Mouse (Mus musculus): ENCODE data around the gene Rcor2. TPM values are rescaled to one million over a fixed set of nuclear protein-coding genes. Genes with fewer than 3 reads are reported as not detected.

Rcor2 gene
- polyA plus RNA-seq, 1 experiment from 2014 or later, result 14.8 TPM

DNA sequence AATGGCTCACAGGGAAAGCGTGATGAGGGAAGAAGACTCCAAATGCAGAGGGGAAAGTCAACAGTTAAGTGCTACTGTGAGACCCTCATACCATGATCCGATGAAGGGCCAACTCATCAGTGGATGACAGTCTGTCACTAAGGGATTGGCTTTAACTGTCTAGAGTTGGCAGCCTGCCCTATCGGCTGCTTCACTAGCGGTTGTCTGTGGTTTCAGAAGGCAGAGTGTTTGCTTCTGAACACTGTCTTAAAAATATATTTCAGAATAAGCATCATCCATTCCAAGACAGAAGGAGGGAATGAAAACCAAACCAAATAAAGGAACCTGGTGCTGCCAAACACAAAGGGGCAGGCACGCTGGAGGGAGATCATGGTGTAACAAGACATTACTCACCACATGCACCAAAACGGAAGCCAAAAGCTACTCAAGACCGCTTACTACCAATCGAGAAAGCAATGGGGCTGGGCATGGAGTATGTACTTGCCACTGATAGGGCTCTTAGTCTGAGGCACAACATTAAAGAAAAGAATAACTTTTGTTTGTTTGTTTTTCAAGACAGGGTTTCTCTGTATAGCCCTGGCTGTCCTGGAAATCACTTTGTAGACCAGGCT lies 48.0 kb downstream of the Rcor2 start:
- H3K27ac ChIP-seq (replicated peaks), result peak overlapping the region; percentile 39

DNA sequence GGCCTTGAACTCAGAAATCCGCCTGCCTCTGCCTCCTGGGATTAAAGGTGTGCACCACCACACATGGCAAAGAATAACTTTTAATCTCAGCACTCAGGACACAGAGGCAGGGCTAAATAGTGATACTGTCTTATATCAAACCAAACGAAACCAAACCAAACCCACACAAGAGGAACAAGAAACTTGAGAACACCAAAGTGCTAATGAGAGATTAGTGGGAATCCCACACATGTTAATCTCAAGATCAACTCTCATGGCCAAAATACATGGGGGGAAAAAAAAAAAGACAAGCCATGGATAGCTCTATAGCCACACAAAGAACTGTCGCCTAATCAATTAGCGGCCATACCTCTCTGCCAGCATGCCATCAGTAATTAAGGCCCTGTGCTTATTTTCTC lies 48.5 kb downstream of the Rcor2 start:
- Histone ChIP-seq H3K36me3 (no peaks in the 10 kb centered on the region), H3K4me1 (peaks cover 41% of the 10 kb centered on the region), H3K4me2 (no peak overlapping the region), H3K4me3 (replicated peaks) (no peak overlapping the region), H3K9me3 (replicated peaks) (no peaks in the 10 kb centered on the region), H3K27me3 (replicated peaks) (no peaks in the 10 kb centered on the region), H3K9ac (replicated peaks) (no peak overlapping the region), H3K27ac (replicated peaks) (no peak overlapping the region)
- 81% methylated on average over 4 of the region's 4 CpGs for WGBS
- no peak for ATAC-seq (ENCODE audit: low FRiP score)

More for the DNA sequence above, 48.0 kb downstream of the Rcor2 start:
- Histone ChIP-seq H3K27me3 (replicated peaks) (no peaks in the 10 kb centered on the region), H3K4me1 (peaks cover 46% of the 10 kb centered on the region), H3K4me3 (replicated peaks) (no peak overlapping the region), H3K36me3 (no peaks in the 10 kb centered on the region), H3K4me2 (no peak overlapping the region), H3K9ac (replicated peaks) (no peak overlapping the region), H3K9me3 (replicated peaks) (no peaks in the 10 kb centered on the region)
- ATAC-seq (ENCODE audit: low FRiP score), result no peak
- WGBS, result 64% methylated on average over 8 of the region's 8 CpGs

DNA sequence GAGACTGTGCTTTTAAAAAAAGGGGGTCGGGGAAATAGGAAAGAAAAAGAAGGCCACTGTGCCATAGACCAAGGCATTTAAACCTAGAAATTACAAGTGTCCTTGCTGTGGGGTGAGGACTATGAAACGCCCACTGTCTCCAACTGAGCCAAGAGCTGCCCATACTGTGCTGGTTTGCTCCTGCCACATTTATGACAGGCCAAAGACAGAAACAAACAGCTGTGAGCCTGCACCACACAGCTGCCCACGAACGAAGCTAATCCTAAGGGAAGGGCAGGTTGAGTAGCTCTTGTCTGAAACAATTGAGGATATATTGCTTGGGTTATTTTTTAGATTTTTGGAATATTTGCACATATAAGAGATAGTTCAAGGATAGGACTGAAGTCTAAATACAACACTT lies 49.7 kb downstream of the Rcor2 start:
- WGBS, result 77% methylated on average over 4 of the region's 4 CpGs
- Histone ChIP-seq H3K9ac (replicated peaks) (no peak overlapping the region), H3K9me3 (replicated peaks) (no peaks in the 10 kb centered on the region), H3K36me3 (no peaks in the 10 kb centered on the region), H3K27me3 (replicated peaks) (no peaks in the 10 kb centered on the region), H3K27ac (replicated peaks) (no peak overlapping the region), H3K4me2 (no peak overlapping the region), H3K4me1 (peaks cover 34% of the 10 kb centered on the region; the same call in 1 of the 2 replicates), H3K4me3 (replicated peaks) (no peak overlapping the region)
- no peak for ATAC-seq (ENCODE audit: low FRiP score)

GRCm38 (mm10) chr19:7317716-7318115 lies 50.6 kb downstream of the Rcor2 start:
- no peak overlapping the region for H3K4me3 ChIP-seq (replicated peaks)
- H3K9me3 ChIP-seq (replicated peaks), result no peaks in the 10 kb centered on the region
- H3K27me3 ChIP-seq (replicated peaks), result no peaks in the 10 kb centered on the region
- no peaks in the 10 kb centered on the region for H3K36me3 ChIP-seq
- no peak overlapping the region for H3K4me2 ChIP-seq
- ATAC-seq (ENCODE audit: low FRiP score), result no peak
- WGBS, result 89% methylated on average over 4 of the region's 4 CpGs
- H3K4me1 ChIP-seq, result peaks cover 27% of the 10 kb centered on the region; the same call in 1 of the 2 replicates
- no peak overlapping the region for H3K27ac ChIP-seq (replicated peaks)
- H3K9ac ChIP-seq (replicated peaks), result no peak overlapping the region

- no peaks in the 10 kb centered on the region for H3K27me3 ChIP-seq (replicated peaks)
- H3K9me3 ChIP-seq (replicated peaks), result no peaks in the 10 kb centered on the region
- H3K4me2 ChIP-seq, result no peak overlapping the region
- WGBS, result 65% methylated on average over 2 of the region's 2 CpGs
- ATAC-seq (ENCODE audit: low FRiP score), result no peak
- peaks cover 18% of the 10 kb centered on the region; the same call in 1 of the 2 replicates for H3K4me1 ChIP-seq
- H3K4me3 ChIP-seq (replicated peaks), result no peak overlapping the region
- no peak overlapping the region for H3K9ac ChIP-seq (replicated peaks)
- no peak overlapping the region for H3K27ac ChIP-seq (replicated peaks)
- H3K36me3 ChIP-seq, result no peaks in the 10 kb centered on the region
Measured at GRCm38 (mm10) chr19:7320181-7320580, 53.1 kb downstream of the Rcor2 start.

DNA sequence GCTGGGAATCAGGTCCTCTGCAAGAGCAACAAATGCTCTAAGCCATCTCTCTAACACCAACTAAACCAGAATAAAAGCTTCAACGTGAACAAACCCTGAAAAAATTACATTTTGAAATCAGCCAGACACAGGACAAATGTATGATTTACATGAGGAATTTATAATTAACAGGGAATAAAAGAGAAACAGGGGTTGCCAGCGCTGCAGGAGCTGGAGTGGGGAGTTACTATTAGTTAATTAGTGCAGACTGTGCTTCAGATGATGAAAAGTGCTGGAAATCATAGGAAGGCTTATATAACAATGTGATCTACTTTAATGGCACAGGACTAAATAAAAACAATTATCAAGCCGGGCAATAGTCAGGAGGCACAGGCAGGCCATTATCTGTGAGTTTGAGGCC lies 54.3 kb downstream of the Rcor2 start:
- ATAC-seq (ENCODE audit: low FRiP score), result no peak
- Histone ChIP-seq H3K36me3 (no peaks in the 10 kb centered on the region; the same call in 1 of the 2 replicates), H3K4me1 (0 out of 2 replicates have a peak, but pooled peaks cover 8% of the 10 kb centered on the region), H3K4me2 (no peak overlapping the region), H3K4me3 (replicated peaks) (no peak overlapping the region), H3K27me3 (replicated peaks) (no peaks in the 10 kb centered on the region), H3K9ac (replicated peaks) (no peak overlapping the region), H3K9me3 (replicated peaks) (no peaks in the 10 kb centered on the region), H3K27ac (replicated peaks) (no peak overlapping the region)
- WGBS, result 76% methylated on average over 3 of the region's 3 CpGs

Other genes starting within 250 kb of the Rcor2 start
- 4.6 and 19.6 TPM in 2 replicates for gene Fermt3, start 247.9 kb upstream of the Rcor2 start, polyA plus RNA-seq (2015; fragmentation: Nextera tagmentation; extraction: Ambion mirVana)
- 210 and 232 TPM in 2 replicates for gene Stip1, start 227.4 kb upstream of the Rcor2 start, polyA plus RNA-seq (2015; fragmentation: Nextera tagmentation; extraction: Ambion mirVana)
- 7.2 and 7.7 TPM in 2 replicates for gene Macrod1, start 210.5 kb upstream of the Rcor2 start, polyA plus RNA-seq (2015; fragmentation: Nextera tagmentation; extraction: Ambion mirVana)
- 10.5 and 10.9 TPM in 2 replicates for gene Flrt1, start 161.6 kb upstream of the Rcor2 start, polyA plus RNA-seq (2015; fragmentation: Nextera tagmentation; extraction: Ambion mirVana)
- gene Otub1, start 61.0 kb upstream of the Rcor2 start, polyA plus RNA-seq (2015; fragmentation: Nextera tagmentation; extraction: Ambion mirVana), result 226 and 235 TPM in 2 replicates
- 1,209 and 1,254 TPM in 2 replicates for gene Cox8a, start 49.7 kb upstream of the Rcor2 start, polyA plus RNA-seq (2015; fragmentation: Nextera tagmentation; extraction: Ambion mirVana)
- 59.6 and 61.3 TPM in 2 replicates for gene Naa40, start 26.1 kb upstream of the Rcor2 start, polyA plus RNA-seq (2015; fragmentation: Nextera tagmentation; extraction: Ambion mirVana)
- 47.4 and 51.9 TPM in 2 replicates for gene Mark2, start 74.5 kb downstream of the Rcor2 start, polyA plus RNA-seq (2015; fragmentation: Nextera tagmentation; extraction: Ambion mirVana)
- 25.3 and 30.9 TPM in 2 replicates for gene Spindoc, start 115.7 kb downstream of the Rcor2 start, polyA plus RNA-seq (2015; fragmentation: Nextera tagmentation; extraction: Ambion mirVana)
- gene 2700081O15Rik, start 150.3 kb downstream of the Rcor2 start, polyA plus RNA-seq (2015; fragmentation: Nextera tagmentation; extraction: Ambion mirVana), result 12.8 and 16.0 TPM in 2 replicates
- gene Rtn3, start 216.0 kb downstream of the Rcor2 start, polyA plus RNA-seq (2015; fragmentation: Nextera tagmentation; extraction: Ambion mirVana), result 588 and 670 TPM in 2 replicates
- 7.0 and 7.6 TPM in 2 replicates for gene Atl3, start 226.7 kb downstream of the Rcor2 start, polyA plus RNA-seq (2015; fragmentation: Nextera tagmentation; extraction: Ambion mirVana)

All from neural tube, embryonic 15.5 days (tissue).